Comparison of ENCODE assay signal across 10 mouse cellular contexts in the genomic region with DNA sequence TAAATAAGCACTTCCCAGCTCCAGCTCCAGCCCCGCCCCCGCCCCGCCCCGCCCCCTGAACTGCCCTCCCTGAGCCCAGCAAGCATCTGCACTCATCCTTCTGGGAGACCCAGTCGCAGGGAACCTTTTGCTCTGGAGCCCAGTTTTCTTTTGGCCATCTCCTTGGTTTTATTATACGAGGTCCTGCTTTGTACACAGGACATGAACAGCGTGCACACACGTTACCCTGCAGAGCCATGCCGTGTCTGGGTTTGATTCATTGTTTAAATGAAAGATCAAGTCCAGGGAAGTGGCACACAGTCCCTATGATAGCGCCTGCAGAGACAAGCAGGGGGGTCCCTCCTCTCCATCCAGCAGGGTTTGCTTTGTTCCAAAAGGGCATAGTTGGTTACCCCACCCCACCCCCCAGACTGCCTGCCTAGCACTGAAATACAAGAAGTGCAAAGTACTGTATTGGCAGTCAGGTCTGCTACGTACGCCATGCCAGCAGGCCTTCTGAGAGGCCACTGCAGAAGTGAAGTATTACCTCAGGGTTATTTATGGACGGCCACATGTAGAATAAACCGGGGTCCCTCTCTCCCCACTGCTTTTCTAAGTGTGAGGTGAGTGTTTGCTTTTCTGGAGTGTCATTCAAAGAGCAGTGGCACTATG. TPM values are rescaled to one million over a fixed set of nuclear protein-coding genes. Genes with fewer than 3 reads are reported as not detected.
DNase-seq lines count a peak whose midpoint lies in the region; ATAC-seq and TF ChIP-seq lines count a peak whose summit lies in the region.
"Had no signal": no experiment of that assay in that cellular context is flagged by ENCODE, and none has a peak within 500 bp of the region (broad histone marks: within the 10 kb centered on the region; RNA-seq: fewer than 3 reads in every experiment).

No protein-coding gene starts in this region.

- H3K4me2 ChIP-seq in embryonic facial prominence, embryonic 14.5 days (ENCODE audit: low read depth, low read length), result peak overlapping the region; percentile 24; the same call in 1 of the 2 replicates
- H3K4me2 ChIP-seq in limb, embryonic 13.5 days (replicated peaks), result peak overlapping the region; percentile 28; the same call in 1 of the 2 replicates

- no peaks in the 10 kb centered on the region for H3K9me3 ChIP-seq in heart, embryonic 10.5 days
- no peaks in the 10 kb centered on the region for H3K9me3 ChIP-seq in embryonic facial prominence, embryonic 14.5 days (ENCODE audit: control insufficient read depth, low read length)
- H3K9me3 ChIP-seq in limb, embryonic 13.5 days, result no peaks in the 10 kb centered on the region

- 9% methylated on average over 14 of the region's 14 CpGs for WGBS in heart, embryonic 10.5 days
- 16% methylated on average over 10 of the region's 14 CpGs for WGBS in embryonic facial prominence, embryonic 14.5 days
- WGBS in limb, embryonic 13.5 days, result 8% methylated on average over 14 of the region's 14 CpGs
- 43% methylated on average over 14 of the region's 14 CpGs for WGBS in thymus, adult 2 months

- peak overlapping the region; percentile 27; the same call in 1 of the 2 replicates for H3K9ac ChIP-seq in embryonic facial prominence, embryonic 14.5 days (ENCODE audit: low read depth, low read length)
- no peak overlapping the region for H3K9ac ChIP-seq in limb, embryonic 13.5 days

- peaks cover 11% of the 10 kb centered on the region; the same call in 1 of the 2 replicates for H3K27me3 ChIP-seq in heart, embryonic 10.5 days (ENCODE audit: insufficient read depth, poor library complexity, severe bottlenecking)
- H3K27me3 ChIP-seq in embryonic facial prominence, embryonic 14.5 days (replicated peaks; ENCODE audit: control insufficient read depth, insufficient read depth, low read length), result no peaks in the 10 kb centered on the region
- H3K27me3 ChIP-seq in limb, embryonic 13.5 days, result no peaks in the 10 kb centered on the region
- no peaks in the 10 kb centered on the region for H3K27me3 ChIP-seq in thymus, adult 2 months (ENCODE audit: control insufficient read depth, insufficient read depth, low read length)

- no peak for TF ChIP-seq CTCF in thymus, adult 2 months (IDR thresholded peaks at IDR 0.05; ENCODE audit: borderline replicate concordance, control insufficient read depth, extremely low read depth, insufficient read depth, low read length, poor library complexity)

- no peak for TF ChIP-seq POLR2A in thymus, adult 2 months (IDR thresholded peaks at IDR 0.05; ENCODE audit: control insufficient read depth, extremely low read depth, insufficient read depth, low read length, poor library complexity)

- ATAC-seq in embryonic facial prominence, embryonic 14.5 days (ENCODE audit: low read depth), result no peak
- ATAC-seq in limb, embryonic 13.5 days (ENCODE audit: low FRiP score, low read depth), result no peak

- peak overlapping the region; percentile 19; the same call in 1 of the 2 replicates for H3K27ac ChIP-seq in heart, embryonic 10.5 days
- H3K27ac ChIP-seq in embryonic facial prominence, embryonic 14.5 days (replicated peaks; ENCODE audit: low read depth, low read length), result no peak overlapping the region
- no peak overlapping the region for H3K27ac ChIP-seq in limb, embryonic 13.5 days
- H3K27ac ChIP-seq in thymus, adult 2 months (ENCODE audit: control insufficient read depth, insufficient read depth, low read length), result no peak overlapping the region
- H3K27ac ChIP-seq: layer of hippocampus, adult 2 months had no signal

- H3K4me3 ChIP-seq in heart, embryonic 10.5 days, result peak overlapping the region; percentile 19; the same call in 1 of the 2 replicates
- H3K4me3 ChIP-seq in embryonic facial prominence, embryonic 14.5 days (ENCODE audit: low read depth, low read length), result no peak overlapping the region
- no peak overlapping the region for H3K4me3 ChIP-seq in limb, embryonic 13.5 days
- no peak overlapping the region for H3K4me3 ChIP-seq in thymus, adult 2 months (ENCODE audit: control insufficient read depth, insufficient read depth, low read length)
- H3K4me3 ChIP-seq: layer of hippocampus, adult 2 months had no signal

- DNase-seq in heart, embryonic 10.5 days (ENCODE audit: low spot score), result no peak
- no peak for DNase-seq in heart, adult 11 months
- DNase-seq in embryonic facial prominence, embryonic 14.5 days (ENCODE audit: low spot score), result no peak
- peak; percentile 19 for DNase-seq in neural tube, embryonic 10.5 days (ENCODE audit: extremely low spot score, low spot score)
- DNase-seq in liver, result no peak
- DNase-seq in adrenal gland, adult 18-20 months (ENCODE audit: low spot score in 2 of 2), result no peak
- no peak for DNase-seq in thymus, adult 2 months

- peaks cover 14% of the 10 kb centered on the region for H3K4me1 ChIP-seq in heart, embryonic 10.5 days
- peaks cover 11% of the 10 kb centered on the region; the same call in 1 of the 2 replicates for H3K4me1 ChIP-seq in embryonic facial prominence, embryonic 14.5 days (ENCODE audit: control insufficient read depth, insufficient read depth, low read length)
- H3K4me1 ChIP-seq in limb, embryonic 13.5 days, result peaks cover 13% of the 10 kb centered on the region
- no peaks in the 10 kb centered on the region for H3K4me1 ChIP-seq in thymus, adult 2 months (replicated peaks; ENCODE audit: control insufficient read depth, insufficient read depth, low read length)

- no peaks in the 10 kb centered on the region for H3K36me3 ChIP-seq in heart, embryonic 10.5 days
- no peaks in the 10 kb centered on the region for H3K36me3 ChIP-seq in embryonic facial prominence, embryonic 14.5 days (ENCODE audit: control insufficient read depth, insufficient read depth, low read length)
- H3K36me3 ChIP-seq in limb, embryonic 13.5 days, result no peaks in the 10 kb centered on the region
- H3K36me3 ChIP-seq in thymus, adult 2 months (ENCODE audit: control insufficient read depth, insufficient read depth, low read length), result no peaks in the 10 kb centered on the region

RNA-seq across cellular contexts. Expression of a gene that starts 41.5 kb away (rescaled TPM):
- 0.17 and 0.65 TPM in 2 replicates for polyA plus RNA-seq in heart, embryonic 10.5 days (2016; fragmentation: Nextera tagmentation; extraction: Ambion mirVana)
- 2.4 and 3.1 TPM in 2 replicates for polyA plus RNA-seq in embryonic facial prominence, embryonic 14.5 days (2014; fragmentation: Nextera tagmentation; extraction: Ambion mirVana)
- 0.68 and 1.1 TPM in 2 replicates for polyA plus RNA-seq in limb, embryonic 13.5 days (2015; fragmentation: Nextera tagmentation; extraction: Ambion mirVana)
- total RNA-seq in adrenal gland, adult 18-20 months (2021), result under 1 TPM; 0.80 to 0.99 TPM
- 6.0 and 7.3 TPM in 2 replicates for polyA plus RNA-seq in thymus, adult 2 months (2012; rRNA removed)
- total RNA-seq: monocyte, adult 5-6 weeks had no signal
